Mouse (Mus musculus): ENCODE results near the gene Nudt11.
A peak's percentile ranks its signal among the peaks of the same experiment; 100 is the strongest.

Nudt11 gene

GRCm38 (mm10) chrX:6047066-6047935, at the start of gene Nudt11:
TSS of gene Nudt11 (plus strand) at chrX:6047453.
- DNase-seq, result peak; percentile 15

- peak; percentile 7 for DNase-seq
These were observed 822 bp downstream of the Nudt11 start for GRCm38 (mm10) chrX:6047936-6048614.

- DNase-seq, result no peak
These were observed 14.3 kb downstream of the Nudt11 start for GRCm38 (mm10) chrX:6061563-6061962.

GRCm38 (mm10) chrX:6082954-6083680, 35.9 kb downstream of the Nudt11 start, which contains the start of gene AU022751:
TSS of gene AU022751 (minus strand) at chrX:6083419.
- no peak for DNase-seq

- DNase-seq, result no peak
These were observed 44.3 kb downstream of the Nudt11 start for GRCm38 (mm10) chrX:6091547-6091946.

- DNase-seq, result peak; percentile 47
These were observed 44.9 kb downstream of the Nudt11 start for GRCm38 (mm10) chrX:6091996-6092757.

Data from cerebellum, adult 11 months (tissue).